Mouse (Mus musculus) limb, embryonic 11.5 days (tissue): ENCODE data around the gene Iqub. TPM values are rescaled to one million over a fixed set of nuclear protein-coding genes. Genes with fewer than 3 reads are reported as not detected.

ENCODE experiments used
- ATAC-seq: fragments of 200-750 bp; cut with Nextera tagmentation; 2 replicates; pipeline ENCODE4 v1.8.0; 2017; ENCODE audit warnings: low read depth; ENCODE audit not compliant: insufficient number of reproducible peaks, low FRiP score, low TSS enrichment
- DNase-seq: peaks from one replicate; pipeline ENCODE4 v3.0.0-alpha.2; 2015; ENCODE audit warnings: low spot score
- H3K27ac ChIP-seq: fragments of 300-500 bp; sonication (generic); replicated peaks from 2 replicates; pipeline ENCODE4 v1.5.1; 2014; ENCODE audit warnings: low read depth, mild to moderate bottlenecking, low read length
- H3K27me3 ChIP-seq: fragments of 300-500 bp; sonication (generic); 2 replicates; pipeline ENCODE4 v1.6.1; 2014; ENCODE audit warnings: mild to moderate bottlenecking, low read length, mixed read lengths; ENCODE audit not compliant: control insufficient read depth, insufficient read depth
- H3K36me3 ChIP-seq: fragments of 300-500 bp; sonication (generic); 2 replicates; pipeline ENCODE4 v1.6.1; 2014; ENCODE audit warnings: mild to moderate bottlenecking, low read length, moderate library complexity, mixed read lengths; ENCODE audit not compliant: control insufficient read depth, insufficient read depth
- H3K4me1 ChIP-seq: fragments of 300-500 bp; sonication (generic); 2 replicates; pipeline ENCODE4 v1.6.1; 2014; ENCODE audit warnings: low read length, mixed read lengths; ENCODE audit not compliant: control insufficient read depth, insufficient read depth
- H3K4me2 ChIP-seq: fragments of 300-500 bp; sonication (generic); 2 replicates; pipeline ENCODE4 v1.6.1; 2014; ENCODE audit warnings: low read depth, mild to moderate bottlenecking, moderate library complexity; ENCODE audit not compliant: severe bottlenecking
- H3K4me3 ChIP-seq: fragments of 300-500 bp; sonication (generic); 2 replicates; pipeline ENCODE4 v1.5.1; 2014; ENCODE audit warnings: low read depth, low read length
- H3K9ac ChIP-seq: fragments of 300-500 bp; sonication (generic); 2 replicates; pipeline ENCODE4 v1.6.1; 2014; ENCODE audit warnings: mild to moderate bottlenecking, low read length
- H3K9me3 ChIP-seq: fragments of 300-500 bp; sonication (generic); 2 replicates; pipeline ENCODE4 v1.6.1; 2016; ENCODE audit warnings: low read length; ENCODE audit not compliant: control insufficient read depth
- WGBS: fragments of 180-500 bp; shearing (Covaris S2); extraction: QIAGEN DNeasy Blood & Tissue Kit; methylation state at CpG from one replicate; pipeline ENCODE4 v1.1.7; 2014; 5-methylcytosine and 5-hydroxymethylcytosine counted together
- polyA plus RNA-seq: library from polyadenylated mRNA; unstranded; fragments of >200 nt; fragmentation: Nextera tagmentation; extraction: Ambion mirVana; gene quantifications from 2 replicates; pipeline ENCODE4 v1.2.1, GENCODE M21; 2014

Gene Iqub
- polyA plus RNA-seq, 1 experiment from 2014 or later: not detected

GRCm38 (mm10) chr6:24542393-24542792, 27.5 kb upstream of the Iqub start:
- Histone ChIP-seq H3K36me3 (no peaks in the 10 kb centered on the region), H3K27me3 (no peaks in the 10 kb centered on the region), H3K9me3 (no peaks in the 10 kb centered on the region), H3K4me1 (no peaks in the 10 kb centered on the region), H3K9ac (no peak overlapping the region), H3K27ac (no peak overlapping the region), H3K4me3 (no peak overlapping the region), H3K4me2 (no peak overlapping the region)
- DNase-seq: no peak
- no peak for ATAC-seq

DNA sequence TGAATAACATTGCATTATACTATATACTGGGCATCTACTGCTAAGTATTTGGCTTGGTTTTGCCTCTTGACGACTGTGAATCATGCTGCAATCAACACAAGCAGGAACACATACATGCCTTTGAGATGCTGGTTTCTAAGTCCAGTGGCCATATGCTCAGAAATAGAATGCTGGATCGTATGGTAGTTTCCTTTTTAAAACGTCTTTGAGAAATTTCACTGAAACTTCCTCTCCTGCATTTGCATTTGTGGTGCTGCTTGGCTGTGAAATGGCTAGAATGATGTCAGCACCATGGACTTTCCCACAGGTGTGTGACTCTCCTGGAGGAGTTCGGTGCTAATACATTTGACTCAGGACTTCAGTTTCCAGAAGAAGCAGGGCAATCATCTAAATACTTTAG, 25.2 kb upstream of the Iqub start:
- Histone ChIP-seq H3K27me3 (no peaks in the 10 kb centered on the region), H3K9me3 (no peaks in the 10 kb centered on the region), H3K4me2 (no peak overlapping the region), H3K9ac (no peak overlapping the region), H3K27ac (no peak overlapping the region), H3K4me1 (no peaks in the 10 kb centered on the region), H3K4me3 (no peak overlapping the region), H3K36me3 (no peaks in the 10 kb centered on the region)
- WGBS: 82% methylated on average over 4 of the region's 4 CpGs
- ATAC-seq (no peak), DNase-seq (no peak)

DNA sequence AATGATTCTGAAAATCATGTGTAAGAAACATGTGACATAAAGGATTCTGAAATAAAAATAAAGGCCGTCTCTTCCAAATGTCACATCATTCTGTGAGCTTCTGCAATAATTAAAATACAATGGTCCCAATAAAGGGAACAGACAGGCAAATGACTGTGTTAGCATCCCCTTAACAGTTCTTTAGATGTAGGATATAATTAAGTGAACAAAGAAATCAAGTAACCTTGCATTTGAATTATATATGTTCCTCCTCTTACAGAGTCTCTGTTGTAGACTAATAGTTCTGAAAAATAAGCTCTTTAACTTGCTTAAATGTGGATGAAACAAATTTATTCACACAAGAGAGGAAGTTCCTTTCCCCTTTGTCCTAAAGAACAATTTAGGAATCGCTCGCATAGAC, 23.6 kb upstream of the Iqub start:
- WGBS: 92% methylated on average over 3 of the region's 3 CpGs

GRCm38 (mm10) chr6:24532804-24533203, 17.9 kb upstream of the Iqub start:
- no peak overlapping the region for H3K9ac ChIP-seq
- H3K4me2 ChIP-seq: no peak overlapping the region
- DNase-seq (no peak), ATAC-seq (no peak)
- H3K27me3 ChIP-seq: no peaks in the 10 kb centered on the region
- H3K9me3 ChIP-seq: no peaks in the 10 kb centered on the region
- H3K36me3 ChIP-seq: no peaks in the 10 kb centered on the region
- H3K4me1 ChIP-seq: 0 out of 2 replicates have a peak, but pooled peaks cover 2% of the 10 kb centered on the region
- H3K27ac ChIP-seq: no peak overlapping the region
- 82% methylated on average over 3 of the region's 3 CpGs for WGBS
- no peak overlapping the region for H3K4me3 ChIP-seq

More for the DNA sequence above, 23.6 kb upstream of the Iqub start:
- Histone ChIP-seq H3K36me3 (no peaks in the 10 kb centered on the region), H3K4me2 (no peak overlapping the region), H3K27me3 (no peaks in the 10 kb centered on the region), H3K4me3 (no peak overlapping the region), H3K9ac (no peak overlapping the region), H3K4me1 (no peaks in the 10 kb centered on the region), H3K27ac (no peak overlapping the region), H3K9me3 (no peaks in the 10 kb centered on the region)
- DNase-seq (no peak), ATAC-seq (no peak)

GRCm38 (mm10) chr6:24530711-24531420, 16.0 kb upstream of the Iqub start:
- no peak overlapping the region for H3K4me3 ChIP-seq
- H3K4me2 ChIP-seq: 0 out of 2 replicates have a peak overlapping the region, but pooled peaks have one; percentile 7
- ATAC-seq (no peak), DNase-seq (no peak)
- no peaks in the 10 kb centered on the region for H3K9me3 ChIP-seq
- no peaks in the 10 kb centered on the region for H3K27me3 ChIP-seq
- H3K4me1 ChIP-seq: peaks cover 5% of the 10 kb centered on the region; the same call in 1 of the 2 replicates
- WGBS: 58% methylated on average over 11 of the region's 11 CpGs
- no peaks in the 10 kb centered on the region for H3K36me3 ChIP-seq
- H3K9ac ChIP-seq: no peak overlapping the region
- H3K27ac ChIP-seq: no peak overlapping the region

DNA sequence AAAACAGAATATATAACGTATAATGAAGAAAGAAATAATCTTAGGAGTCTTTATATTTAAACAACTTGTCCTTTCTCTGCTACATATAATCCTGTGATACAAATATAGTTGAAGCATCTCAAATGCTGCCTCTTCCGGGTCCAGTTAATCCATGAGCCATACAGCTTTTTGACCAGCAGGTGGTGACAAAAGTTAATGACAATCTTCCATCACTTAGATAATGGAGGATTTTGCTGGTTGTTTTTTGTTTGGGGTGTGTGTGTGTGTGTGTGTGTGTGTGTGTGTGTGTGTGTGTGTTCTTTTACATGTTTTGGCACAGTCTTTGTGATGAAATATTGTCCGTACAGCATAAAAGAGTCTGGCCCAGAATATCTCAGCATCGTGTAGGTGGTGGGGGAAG, 15.3 kb upstream of the Iqub start:
- Histone ChIP-seq H3K27ac (no peak overlapping the region), H3K9ac (no peak overlapping the region), H3K4me1 (peaks cover 5% of the 10 kb centered on the region; the same call in 1 of the 2 replicates), H3K9me3 (no peaks in the 10 kb centered on the region), H3K4me2 (0 out of 2 replicates have a peak overlapping the region, but pooled peaks have one; percentile 7), H3K4me3 (no peak overlapping the region), H3K36me3 (no peaks in the 10 kb centered on the region), H3K27me3 (no peaks in the 10 kb centered on the region)
- ATAC-seq (no peak), DNase-seq (peak; percentile 28)
- 34% methylated on average over 4 of the region's 4 CpGs for WGBS

- Histone ChIP-seq H3K4me1 (peaks cover 5% of the 10 kb centered on the region; the same call in 1 of the 2 replicates), H3K4me2 (peak within 1 kb of the TSS; percentile 49), H3K9ac (peak within 1 kb of the TSS; percentile 68), H3K27ac (no peak within 1 kb of the TSS), H3K4me3 (peak within 1 kb of the TSS; percentile 80), H3K27me3 (no peaks in the 10 kb centered on the region), H3K9me3 (no peaks in the 10 kb centered on the region), H3K36me3 (no peaks in the 10 kb centered on the region; the same call in 1 of the 2 replicates)
- 47% methylated on average over 2 of the region's 2 CpGs for WGBS
- ATAC-seq (no peak), DNase-seq (no peak)
These were observed 13.1 kb upstream of the Iqub start, which contains the start of gene Asb15 for GRCm38 (mm10) chr6:24528064-24528243. Gene Asb15 (plus strand): TSS chr6:24528144.

GRCm38 (mm10) chr6:24527155-24528063, 12.5 kb upstream of the Iqub start, which contains the start of gene Ndufa5:
Gene Ndufa5 (minus strand): TSS chr6:24528013.
- Histone ChIP-seq H3K27me3 (no peaks in the 10 kb centered on the region), H3K4me3 (peak within 1 kb of the TSS; percentile 80), H3K9ac (peak within 1 kb of the TSS; percentile 68), H3K36me3 (no peaks in the 10 kb centered on the region; the same call in 1 of the 2 replicates), H3K27ac (no peak within 1 kb of the TSS), H3K9me3 (no peaks in the 10 kb centered on the region), H3K4me2 (peak within 1 kb of the TSS; percentile 49), H3K4me1 (peaks cover 5% of the 10 kb centered on the region; the same call in 1 of the 2 replicates)
- WGBS: under 1% methylated on average over 53 of the region's 53 CpGs
- ATAC-seq (peak; percentile 98), DNase-seq (peak; percentile 94)
